Mouse (Mus musculus): ENCODE measurements around the gene Dalrd3.

The Dalrd3 gene

GRCm38 (mm10) chr9:108569381-108570206 lies at the start of gene Dalrd3:
Gene Dalrd3, plus strand, starts transcription at chr9:108569886.
- peak; percentile 96 for DNase-seq

GRCm38 (mm10) chr9:108521604-108522003 lies 48.1 kb upstream of the Dalrd3 start:
- DNase-seq: no peak

DNA sequence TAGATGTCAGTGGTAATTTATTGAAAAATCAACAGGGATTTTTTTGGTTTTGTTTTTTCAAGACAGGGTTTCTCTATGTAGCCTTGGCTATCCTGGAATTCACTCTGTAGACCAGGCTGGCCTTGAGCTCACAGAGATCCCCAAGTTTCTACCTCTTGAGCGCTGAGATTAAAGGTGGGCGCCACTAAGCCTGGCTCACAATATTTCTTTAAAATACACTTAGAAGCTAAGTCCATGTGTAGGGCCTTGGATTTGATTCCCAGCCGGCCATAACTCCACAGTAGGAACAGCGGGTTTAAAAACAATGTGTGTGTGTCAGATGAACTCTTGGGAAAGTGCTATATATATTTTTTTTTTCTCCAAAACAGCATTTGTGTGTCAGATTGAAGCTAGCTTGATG lies 46.3 kb upstream of the Dalrd3 start:
- no peak for DNase-seq

DNA sequence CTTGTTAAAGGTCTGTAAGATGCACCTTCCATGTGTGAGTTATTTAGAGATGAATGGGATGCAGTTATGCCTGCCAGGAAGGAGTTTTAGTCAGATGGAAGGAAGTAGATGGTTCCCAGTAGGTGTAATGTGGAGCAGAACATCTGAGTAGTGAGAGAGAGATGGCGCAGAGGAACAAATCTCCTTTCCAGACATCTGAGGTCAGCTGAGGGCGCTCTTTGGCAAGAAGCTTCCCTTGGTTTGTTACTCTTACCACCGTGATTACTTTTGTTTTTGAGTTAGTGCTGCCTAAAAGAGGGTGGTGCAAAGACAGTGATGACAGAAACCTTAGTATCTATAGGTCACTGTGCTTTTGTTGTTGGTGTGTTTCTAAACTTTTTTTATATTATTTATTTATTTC lies 44.3 kb upstream of the Dalrd3 start:
- DNase-seq: no peak

- DNase-seq: no peak
These were observed 38.7 kb upstream of the Dalrd3 start for GRCm38 (mm10) chr9:108530954-108531353.

DNA sequence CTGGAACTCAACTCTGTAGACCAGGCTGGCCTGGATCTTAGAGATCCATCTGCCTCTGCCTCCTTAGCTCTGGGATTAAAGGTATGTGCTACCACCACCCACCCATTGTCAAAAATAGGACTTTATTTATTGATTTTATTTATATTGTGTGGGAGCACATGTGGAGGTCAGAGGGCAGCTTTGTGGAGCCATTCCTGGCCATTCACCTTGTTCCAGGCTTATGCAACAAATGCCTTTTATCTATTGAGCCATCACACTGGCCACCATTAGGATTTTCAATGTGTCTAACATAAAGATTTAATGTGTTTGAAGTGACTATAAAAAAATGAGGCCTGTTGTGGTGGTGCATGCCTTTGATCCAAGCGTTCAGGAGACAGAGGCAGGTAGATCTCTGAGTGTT lies 38.2 kb upstream of the Dalrd3 start:
- no peak for DNase-seq

DNA sequence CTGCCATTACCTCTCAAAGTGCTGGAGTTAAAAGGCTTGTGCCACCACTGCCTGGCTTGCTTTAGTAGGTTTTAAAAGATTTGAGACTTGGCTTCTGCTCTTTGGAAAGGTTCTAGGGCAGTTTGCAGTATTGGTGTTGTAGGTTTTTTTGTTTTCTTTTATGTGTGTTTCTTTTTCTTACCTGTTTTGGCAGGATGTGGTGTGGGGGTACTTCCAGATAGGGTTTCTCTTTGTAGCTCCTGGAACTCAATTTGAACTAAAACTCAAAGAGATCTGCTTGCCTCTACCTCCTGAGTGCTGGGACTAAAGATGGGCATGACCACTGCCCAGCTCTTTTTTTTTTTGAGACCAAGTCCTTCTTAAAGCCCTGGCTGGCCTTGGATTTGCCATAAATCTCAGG lies 28.8 kb upstream of the Dalrd3 start:
- DNase-seq: no peak

DNA sequence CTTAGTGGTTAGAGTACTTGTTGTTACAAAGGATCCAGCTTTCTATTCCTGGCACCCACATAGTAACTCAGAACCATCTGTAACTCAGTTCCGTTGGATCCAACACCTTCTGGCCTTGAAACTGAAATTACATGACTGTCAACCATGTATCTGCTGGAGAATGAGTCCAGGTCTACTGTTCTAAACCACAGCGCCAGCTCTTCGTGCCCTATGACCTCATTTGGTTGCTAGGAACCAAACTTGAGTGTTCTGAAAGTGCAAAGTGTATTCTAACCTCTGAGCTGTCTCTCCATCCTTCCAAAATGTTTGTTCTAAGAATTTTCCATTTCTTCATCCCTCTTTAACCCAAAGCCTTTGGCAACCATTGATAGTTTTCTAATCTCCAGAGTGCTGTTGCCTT lies 23.7 kb upstream of the Dalrd3 start:
- DNase-seq: no peak

DNA sequence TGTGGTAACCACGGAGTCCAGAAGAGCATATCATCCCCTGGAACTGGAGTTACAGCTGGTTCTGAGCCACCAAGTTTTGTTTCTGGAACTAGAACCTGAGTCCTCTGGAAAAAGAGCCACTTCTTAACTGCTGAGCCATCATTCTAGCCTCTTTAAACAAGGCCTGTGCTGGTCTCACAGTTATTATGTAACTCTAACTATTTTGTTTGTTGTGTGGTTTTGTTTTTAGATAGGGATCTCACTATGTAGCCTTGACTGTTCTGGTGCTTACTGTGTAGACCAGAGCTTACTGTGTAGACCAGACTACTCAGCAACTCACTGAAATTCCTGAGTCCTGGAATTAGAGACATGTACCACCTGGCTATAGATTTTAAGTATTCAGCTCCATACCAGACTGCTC lies 22.8 kb upstream of the Dalrd3 start:
- no peak for DNase-seq

DNA sequence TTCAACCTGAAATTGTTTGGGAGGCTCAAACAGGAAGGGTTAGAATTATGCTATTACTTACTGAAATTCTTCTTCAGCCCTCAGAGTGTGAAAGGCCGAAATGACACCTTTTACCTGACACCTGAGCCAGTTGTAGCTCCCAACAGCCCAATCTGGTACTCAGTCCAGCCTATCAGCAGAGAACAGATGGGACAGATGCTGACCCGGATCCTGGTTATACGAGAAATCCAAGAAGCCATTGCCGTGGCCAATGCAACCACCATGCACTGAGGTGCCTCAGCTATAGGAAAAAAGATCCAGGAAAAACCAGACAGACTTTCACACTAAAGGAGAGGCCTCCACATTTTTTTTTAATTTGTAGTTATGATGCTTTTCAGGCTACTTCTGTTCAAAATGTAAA lies 10.5 kb upstream of the Dalrd3 start:
- DNase-seq: no peak

DNA sequence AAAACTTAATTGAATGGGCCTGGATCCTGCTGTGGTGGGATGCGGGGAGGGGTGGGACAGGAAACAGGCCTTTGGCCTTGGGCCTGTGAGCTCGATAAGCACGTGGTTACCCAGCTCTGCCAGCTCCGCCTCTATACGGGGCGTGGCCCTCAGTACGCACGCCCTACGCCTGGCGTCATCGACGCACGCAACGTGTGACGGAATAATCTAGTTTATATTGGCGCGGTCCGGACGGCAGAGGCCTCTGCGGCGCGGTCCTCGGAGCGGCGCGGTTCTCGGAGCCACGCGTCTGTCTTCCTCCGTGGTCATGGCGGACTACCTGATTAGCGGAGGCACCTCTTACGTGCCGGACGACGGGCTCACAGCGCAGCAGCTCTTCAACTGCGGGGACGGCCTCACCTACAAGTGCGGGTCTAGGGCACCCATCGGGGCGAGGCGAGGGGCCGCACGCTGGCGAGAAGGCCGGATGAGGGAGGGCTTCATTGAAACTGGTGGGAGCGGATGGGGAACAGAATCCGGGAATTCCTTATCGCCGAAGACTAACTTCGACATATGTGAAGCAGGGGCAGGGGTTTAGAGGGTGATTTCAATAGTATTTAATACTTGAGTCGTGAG lies 9.4 kb upstream of the Dalrd3 start, which contains the start of gene Impdh2:
Impdh2 (plus strand) TSS at position 60 of the 615 bp plus-strand sequence.
- DNase-seq: peak; percentile 96

DNA sequence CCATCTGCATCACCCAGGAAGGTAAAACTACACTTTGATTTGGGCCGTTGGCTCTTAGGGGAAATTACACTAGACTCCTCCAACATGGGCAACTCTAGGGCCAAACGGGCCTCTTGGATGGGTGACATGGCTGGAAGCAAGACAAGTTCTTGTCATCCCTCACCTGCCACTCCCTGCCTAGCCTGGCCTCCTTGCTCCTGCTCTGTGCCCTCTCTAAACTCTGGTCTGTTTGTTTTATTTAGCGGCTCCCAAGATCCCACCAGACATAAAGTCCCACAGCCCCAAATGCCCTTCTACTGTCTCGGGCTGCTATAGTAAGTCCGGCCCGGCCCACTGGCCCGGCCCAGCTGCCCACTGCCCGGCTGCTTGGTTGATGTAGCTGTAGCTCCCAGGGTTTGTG lies 6.0 kb upstream of the Dalrd3 start:
- DNase-seq: no peak

GRCm38 (mm10) chr9:108564131-108564530 lies 5.6 kb upstream of the Dalrd3 start:
- no peak for DNase-seq

DNA sequence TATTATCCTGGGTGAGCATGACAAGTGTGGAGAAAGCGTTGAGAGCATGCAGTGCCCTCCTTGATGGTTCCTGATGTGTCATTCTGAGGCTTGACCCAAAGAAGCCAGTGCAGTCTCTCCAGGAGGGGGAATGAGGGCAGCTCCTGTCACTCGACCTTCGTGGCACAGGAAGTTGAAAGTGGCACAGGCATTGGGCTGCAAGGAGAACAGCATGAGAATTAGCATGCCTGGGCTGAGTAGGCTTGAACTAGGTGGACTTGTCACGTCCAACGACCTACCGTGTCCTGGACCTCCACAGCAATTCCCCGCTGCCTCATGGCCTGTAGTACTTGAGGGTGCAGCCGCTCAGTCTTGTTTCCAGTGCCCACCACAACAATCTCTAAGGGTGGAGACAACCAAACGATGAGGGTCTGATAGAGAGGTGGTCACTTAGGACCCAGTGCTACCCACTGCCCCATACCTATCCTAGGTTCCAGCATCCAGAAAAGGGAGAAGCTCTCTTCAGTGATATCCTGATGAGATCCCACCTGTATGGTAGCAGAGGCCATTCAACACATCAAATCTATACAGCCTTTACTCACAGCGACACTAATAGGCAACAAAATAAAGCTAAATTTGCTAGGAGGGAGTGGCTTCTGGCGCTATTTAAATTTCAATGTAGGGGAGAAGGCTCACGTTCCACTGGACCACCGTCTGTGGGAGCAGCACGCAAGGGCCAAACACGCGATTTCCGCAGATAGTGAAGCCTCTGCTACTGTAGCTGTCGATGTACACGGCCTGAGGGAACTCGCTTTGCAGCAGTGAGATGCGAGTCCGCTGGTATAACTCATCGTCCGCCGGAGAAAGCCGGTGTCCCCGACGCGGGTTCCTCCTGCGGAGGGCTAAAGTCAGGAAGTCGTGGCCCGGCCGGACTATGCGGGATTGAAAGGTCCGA lies 3.5 kb upstream of the Dalrd3 start:
- no peak for DNase-seq

DNA sequence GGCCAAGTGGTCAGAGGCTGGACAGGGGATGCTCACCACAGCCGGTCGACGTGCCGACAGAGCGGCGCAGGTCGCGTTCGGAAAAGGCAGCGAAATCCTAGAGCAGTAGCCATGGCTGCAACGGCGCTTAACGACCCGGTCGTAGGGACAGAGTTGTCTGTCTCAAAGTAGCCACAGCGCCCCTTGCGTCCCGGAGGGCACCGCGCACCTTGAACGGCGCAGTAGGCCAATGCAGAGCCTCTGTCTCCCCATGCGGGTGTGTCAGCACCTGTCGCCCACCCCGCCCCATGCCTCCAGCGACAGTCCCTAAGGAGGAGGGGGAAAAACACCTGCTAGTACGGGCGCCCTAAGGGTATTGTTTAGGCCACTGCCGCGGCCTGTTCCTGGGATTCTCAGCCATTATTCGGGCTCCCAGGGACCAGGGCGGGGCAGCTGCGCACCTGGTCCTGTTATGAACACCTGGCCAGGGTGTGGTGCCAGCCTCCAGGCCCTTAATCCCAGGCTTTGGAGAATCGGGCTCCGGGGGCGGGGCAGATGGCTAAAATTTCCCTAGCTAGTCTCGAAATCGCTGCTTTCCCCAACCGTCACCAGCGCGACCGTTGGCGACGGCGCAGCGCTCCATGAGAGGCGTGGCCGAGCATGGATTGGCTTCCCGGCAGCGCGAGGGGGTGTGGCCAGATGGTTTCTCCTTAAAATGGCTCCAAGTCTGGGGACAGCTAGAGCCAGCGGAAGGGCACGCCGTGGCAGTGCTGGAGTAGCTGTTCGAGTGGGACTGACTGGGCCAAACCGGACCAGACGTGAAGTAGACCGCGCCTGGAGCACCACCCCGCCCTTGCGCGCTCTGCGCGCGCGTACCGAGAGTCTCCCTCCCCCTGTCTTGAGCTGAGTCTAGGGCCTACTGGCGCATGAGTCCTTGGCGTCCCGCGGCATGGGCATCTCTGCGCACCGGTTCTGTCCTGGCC lies 2.6 kb upstream of the Dalrd3 start, which contains the start of gene Ndufaf3:
Ndufaf3 (minus strand) TSS at position 620 of the 962 bp plus-strand sequence.
- DNase-seq: peak; percentile 96

DNA sequence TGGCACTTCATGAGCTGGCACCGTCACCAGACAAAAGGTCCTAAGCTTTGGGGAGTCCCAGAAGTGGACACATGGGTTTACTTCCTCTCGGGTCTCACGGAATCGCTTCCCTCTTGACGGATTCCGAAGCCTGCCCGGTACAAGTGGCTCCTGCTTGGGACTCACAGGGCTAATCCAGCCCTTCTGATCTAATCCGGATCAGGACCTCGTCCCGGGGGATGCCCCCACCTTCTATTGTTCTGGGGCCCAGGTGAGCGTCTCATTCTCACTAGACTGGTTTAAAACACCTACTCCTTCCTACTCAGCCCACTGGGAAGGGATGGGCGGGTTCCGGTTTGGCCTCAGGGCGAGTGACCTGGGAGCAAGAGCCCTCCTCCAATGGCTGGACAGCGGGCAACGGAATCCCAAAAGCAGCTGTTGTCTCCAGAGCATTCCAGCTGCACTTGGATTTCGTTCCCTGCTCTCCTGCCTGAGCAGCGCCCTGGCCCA lies 1.7 kb upstream of the Dalrd3 start:
- peak; percentile 43 for DNase-seq

DNA sequence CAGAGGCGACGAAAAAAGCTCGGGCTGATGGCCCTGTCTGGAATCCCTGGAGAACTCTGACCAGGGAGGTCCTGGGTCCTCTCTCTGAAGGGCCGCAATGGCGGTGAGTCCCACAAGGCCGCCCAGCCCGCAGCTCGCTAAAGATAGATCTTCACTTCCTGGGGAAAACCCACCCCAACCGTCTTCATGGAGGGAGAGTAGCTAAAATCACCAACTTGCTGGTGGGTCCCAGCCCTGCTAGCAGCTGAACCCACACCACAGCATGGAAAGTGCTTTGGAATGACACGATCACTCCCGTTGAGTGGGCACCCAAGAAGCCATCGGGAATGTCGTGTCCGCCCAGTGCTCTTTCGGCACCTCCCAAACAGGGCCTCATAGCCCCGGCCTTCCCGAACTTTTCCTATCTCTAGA lies 1.2 kb upstream of the Dalrd3 start:
- no peak for DNase-seq

DNA sequence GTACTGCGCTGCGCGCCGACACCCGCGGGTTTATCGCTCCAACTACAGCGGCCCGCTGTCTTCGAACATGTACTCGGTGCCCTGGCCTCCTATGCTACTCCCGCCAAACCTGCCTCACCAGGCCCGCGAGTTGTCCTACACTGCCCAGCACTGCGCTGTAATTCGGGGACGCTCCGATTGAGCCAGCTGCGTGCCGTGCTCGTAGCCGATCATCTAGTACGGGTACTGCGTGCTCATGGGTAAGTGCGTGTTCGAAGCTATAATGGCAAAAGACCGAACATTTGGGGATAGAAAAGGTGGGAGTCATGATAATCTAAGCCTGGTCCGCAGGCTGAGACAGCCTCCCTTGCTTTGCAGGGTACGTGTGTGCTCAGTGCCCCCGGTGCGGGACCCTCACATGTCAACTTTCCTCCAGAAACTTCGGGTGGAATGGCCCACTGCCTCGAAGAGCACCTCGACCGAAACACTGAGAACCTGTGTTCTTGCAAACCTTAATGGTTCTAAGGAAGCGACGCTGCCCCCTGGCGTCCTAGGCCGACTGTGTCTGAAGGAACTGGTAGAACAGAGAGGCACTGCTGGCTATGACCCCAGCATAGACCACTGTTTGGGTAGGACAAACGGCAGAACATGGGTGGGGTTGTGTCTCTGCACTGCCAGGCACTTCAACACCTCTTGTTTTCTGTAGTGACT lies 666 bp downstream of the Dalrd3 start:
- DNase-seq: peak; percentile 73

- DNase-seq: no peak
These were observed 1.8 kb downstream of the Dalrd3 start for GRCm38 (mm10) chr9:108571401-108571973.

GRCm38 (mm10) chr9:108572321-108572720 lies 2.6 kb downstream of the Dalrd3 start:
- no peak for DNase-seq

Measured in layer of hippocampus, adult 9-11 months (tissue).